Mouse (Mus musculus) liver (tissue): ENCODE data around the gene Pnpo.

Experiments used
- DNase-seq: peaks from one replicate; pipeline ENCODE4 v3.0.0-alpha.2; 2020; ENCODE audit warnings: mixed read lengths

The Pnpo gene

GRCm38 (mm10) chr11:96935872-96936650 is 7.7 kb downstream of the Pnpo start:
- DNase-seq, result no peak

- DNase-seq, result peak; percentile 90
These were observed 8.8 kb downstream of the Pnpo start for GRCm38 (mm10) chr11:96934921-96935356.

GRCm38 (mm10) chr11:96933562-96934276 is 10.1 kb downstream of the Pnpo start:
- DNase-seq, result no peak

GRCm38 (mm10) chr11:96931327-96932062 is 12.3 kb downstream of the Pnpo start:
- no peak for DNase-seq

DNA sequence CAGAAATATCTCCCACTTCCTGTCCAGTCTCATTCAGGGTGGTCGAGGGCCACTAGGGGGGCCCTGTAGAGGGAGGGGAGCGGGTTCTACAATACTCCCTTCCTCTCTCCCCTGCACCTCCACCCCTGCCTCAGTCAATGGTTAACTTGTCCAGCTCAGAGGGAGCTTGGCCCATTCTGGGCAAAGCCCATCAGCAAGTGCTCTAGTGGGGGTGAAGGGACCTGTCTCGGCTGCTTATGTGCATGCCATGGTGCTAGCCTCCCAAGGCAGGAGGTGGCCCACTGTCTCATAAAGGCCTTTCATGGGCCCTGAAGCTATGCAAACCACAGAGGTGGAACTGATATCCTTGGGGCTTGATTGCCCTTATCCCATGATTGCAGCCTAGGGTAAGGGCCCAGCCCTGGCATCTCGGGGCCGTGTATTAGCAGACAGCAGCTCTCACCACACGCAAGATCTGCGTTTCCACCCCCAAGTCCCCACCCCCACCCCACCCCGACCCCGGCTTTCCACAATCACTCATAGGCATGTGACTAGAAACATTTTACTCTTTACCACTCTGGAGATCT is 13.9 kb downstream of the Pnpo start:
- peak; percentile 76 for DNase-seq

GRCm38 (mm10) chr11:96929096-96929765 is 14.6 kb downstream of the Pnpo start:
- DNase-seq, result no peak

- DNase-seq, result no peak
These were observed 15.1 kb downstream of the Pnpo start for GRCm38 (mm10) chr11:96928691-96929090.

DNA sequence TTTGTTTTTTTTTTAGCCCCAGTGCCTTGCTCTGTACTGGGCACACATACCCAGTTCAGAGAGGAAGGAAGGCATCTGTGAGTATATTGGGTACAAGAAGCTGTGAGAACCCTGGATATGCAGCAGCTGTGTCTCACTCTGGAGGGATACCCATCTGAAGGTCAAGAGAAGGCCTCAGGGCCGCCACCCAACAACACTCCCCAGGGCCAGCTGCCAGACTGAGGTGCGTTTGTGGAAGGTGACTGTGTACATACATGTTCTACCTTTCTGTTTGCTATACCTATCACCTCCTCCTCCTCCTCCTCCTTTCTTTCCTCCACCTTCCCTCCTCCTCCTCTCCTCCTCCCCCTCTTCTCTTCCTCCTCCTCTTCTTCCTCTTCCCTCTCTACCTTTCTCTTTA is 15.7 kb downstream of the Pnpo start, which contains the start of gene Prr15l:
TSS of gene Prr15l (plus strand) at position 17 of the 400 bp plus-strand sequence.
- no peak for DNase-seq

DNA sequence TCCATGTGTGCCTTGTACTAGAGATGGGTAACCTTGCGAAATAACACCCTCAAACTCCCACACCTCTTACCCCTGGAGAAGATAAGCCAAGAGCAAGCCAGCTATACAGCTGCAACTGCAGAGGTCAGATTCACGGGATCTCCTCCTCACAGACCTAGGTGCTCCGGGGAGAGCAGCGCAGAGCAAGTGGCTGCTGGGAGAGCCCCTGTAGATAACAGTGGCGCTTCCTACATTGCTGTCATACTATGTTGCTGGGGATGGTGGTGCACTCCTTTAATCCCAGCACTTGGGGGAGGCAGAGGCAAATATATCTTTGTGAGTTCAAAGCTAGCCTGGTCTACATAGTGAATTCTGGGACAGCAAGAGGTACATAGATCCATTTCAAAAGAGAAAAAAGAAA is 17.2 kb downstream of the Pnpo start:
- DNase-seq, result peak; percentile 83

GRCm38 (mm10) chr11:96925469-96926148 is 18.2 kb downstream of the Pnpo start:
- DNase-seq, result peak; percentile 73

- DNase-seq, result no peak
These were observed 18.9 kb downstream of the Pnpo start for GRCm38 (mm10) chr11:96924861-96925260.

GRCm38 (mm10) chr11:96919003-96919402 is 24.8 kb downstream of the Pnpo start:
- peak; percentile 76 for DNase-seq

GRCm38 (mm10) chr11:96917415-96917814 is 26.4 kb downstream of the Pnpo start:
- DNase-seq, result peak; percentile 87

DNA sequence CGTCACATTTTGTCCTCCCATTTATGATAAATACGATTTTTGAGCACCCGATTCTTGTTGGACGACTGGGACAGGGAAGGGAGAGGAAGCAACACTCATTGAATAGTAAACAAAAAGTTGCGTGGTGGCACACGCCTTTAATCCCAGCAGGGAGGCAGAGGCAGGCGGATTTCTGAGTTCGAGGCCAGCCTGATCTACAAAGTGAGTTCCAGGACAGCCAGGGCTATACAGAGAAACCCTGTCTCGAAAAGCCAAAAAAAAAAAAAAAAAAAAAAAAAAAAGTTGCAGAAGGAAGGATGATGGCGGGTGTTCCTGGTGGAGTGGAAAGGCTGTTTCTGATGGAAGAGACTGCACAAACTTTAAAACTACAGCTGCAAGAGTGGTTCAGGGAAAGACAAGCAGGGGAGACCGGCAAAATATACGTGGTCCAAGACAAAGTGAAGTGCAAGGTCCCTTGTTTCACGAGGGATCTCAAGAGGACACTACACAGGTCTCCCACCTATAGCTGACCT is 26.8 kb downstream of the Pnpo start:
- DNase-seq, result no peak

DNA sequence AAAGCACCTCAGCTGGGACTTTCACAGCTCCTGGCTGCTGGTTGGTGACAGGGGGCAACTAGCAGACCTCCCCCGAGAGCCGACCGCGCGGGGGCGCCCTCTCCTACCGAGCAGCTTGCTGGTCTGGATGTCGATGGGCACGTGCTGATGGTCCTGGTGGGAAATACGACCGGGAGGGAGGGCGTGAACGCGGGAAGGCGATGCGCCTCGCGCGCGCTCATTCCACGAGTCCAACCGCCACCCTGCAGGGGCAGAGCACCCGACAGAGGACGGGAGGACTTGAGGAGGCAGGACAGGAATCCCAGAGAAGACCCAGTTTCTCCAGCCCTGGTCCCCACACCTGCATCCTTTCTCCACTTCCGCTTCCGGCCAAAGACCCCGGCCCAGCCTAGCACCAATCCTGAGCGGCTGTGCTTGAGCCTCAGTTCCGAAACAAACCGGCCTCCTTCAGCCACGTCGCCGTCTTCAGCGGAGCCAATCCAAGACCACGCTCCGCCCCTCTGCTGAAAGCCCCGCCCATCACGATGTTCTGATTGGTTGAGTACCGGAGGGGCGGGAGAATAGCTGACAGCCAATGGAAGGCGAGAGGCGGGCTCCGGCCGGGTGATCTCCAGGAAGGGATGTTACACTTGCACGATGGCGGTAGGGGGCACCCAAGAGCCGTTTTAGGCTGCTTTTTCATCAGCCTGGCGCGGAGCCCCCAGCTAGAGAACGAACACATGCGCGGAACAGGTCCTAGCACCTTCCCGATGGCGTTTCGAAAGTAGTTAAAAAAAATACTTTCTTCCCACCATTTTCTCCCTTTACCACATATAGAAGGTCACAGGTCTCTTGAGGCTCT is 27.5 kb downstream of the Pnpo start, which contains the start of gene Cdk5rap3:
TSS of gene Cdk5rap3 (minus strand) at position 453 of the 841 bp plus-strand sequence.
- peak; percentile 100 for DNase-seq

GRCm38 (mm10) chr11:96912682-96913081 is 31.1 kb downstream of the Pnpo start:
- no peak for DNase-seq

GRCm38 (mm10) chr11:96910003-96910402 is 33.8 kb downstream of the Pnpo start:
- peak; percentile 79 for DNase-seq

- no peak for DNase-seq
These were observed 35.2 kb downstream of the Pnpo start for GRCm38 (mm10) chr11:96908594-96908993.

DNA sequence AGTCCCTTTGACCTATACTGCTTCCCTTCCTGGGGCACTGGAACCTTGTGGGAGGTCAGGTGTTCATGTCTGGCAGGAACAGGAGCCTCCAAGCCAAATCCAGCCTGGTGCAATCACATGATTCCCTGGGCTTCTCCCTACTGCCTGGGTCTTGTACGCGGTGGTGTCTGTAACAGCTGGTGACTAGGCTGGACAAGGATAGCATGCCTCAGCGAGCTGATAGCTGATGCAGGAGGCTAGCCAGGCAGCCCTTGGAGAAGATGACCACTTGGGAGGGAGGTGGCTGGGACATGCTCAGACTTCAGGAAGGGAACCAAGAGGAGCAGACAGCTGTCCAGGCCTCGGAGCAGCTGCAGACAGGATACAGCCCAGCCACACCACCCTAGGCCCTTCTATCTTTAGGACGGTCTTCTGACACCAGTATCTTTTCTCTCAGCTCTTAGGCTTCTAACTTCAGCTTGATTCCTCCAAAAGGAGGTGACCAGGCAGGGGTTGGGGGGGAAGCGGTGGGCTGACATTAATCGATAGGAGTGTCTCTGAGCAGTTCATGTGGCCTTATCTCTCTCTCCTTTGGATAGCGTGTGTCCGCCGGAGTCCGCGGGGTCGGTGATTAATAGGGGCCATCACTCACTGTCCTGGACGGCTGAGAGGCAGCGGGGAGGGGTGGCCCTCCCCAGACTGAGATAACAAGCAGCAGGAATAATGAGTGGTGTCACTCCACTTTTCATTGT is 37.2 kb downstream of the Pnpo start:
- DNase-seq, result no peak
